Mouse (Mus musculus) fibroblast of lung, adult 2 months (primary cell): Measurements from ENCODE around the gene Pafah2.

ENCODE experiments used
- DNase-seq: peaks from one replicate; pipeline ENCODE4 v3.0.0-alpha.2; 2011; ENCODE audit warnings: low read depth

The Pafah2 gene

GRCm38 (mm10) chr4:134423949-134424348, 27.8 kb downstream of the Pafah2 start:
- no peak for DNase-seq

GRCm38 (mm10) chr4:134425088-134425487, 29.0 kb downstream of the Pafah2 start:
- no peak for DNase-seq

GRCm38 (mm10) chr4:134430381-134431004, 34.4 kb downstream of the Pafah2 start:
- no peak for DNase-seq

GRCm38 (mm10) chr4:134432686-134433360, 36.7 kb downstream of the Pafah2 start:
- DNase-seq: no peak

GRCm38 (mm10) chr4:134436185-134436584, 40.1 kb downstream of the Pafah2 start:
- DNase-seq: no peak

- DNase-seq: no peak
Observed at GRCm38 (mm10) chr4:134436659-134437058, 40.5 kb downstream of the Pafah2 start.

GRCm38 (mm10) chr4:134439119-134439518, 43.0 kb downstream of the Pafah2 start:
- no peak for DNase-seq

GRCm38 (mm10) chr4:134439919-134440318, 43.8 kb downstream of the Pafah2 start:
- no peak for DNase-seq

GRCm38 (mm10) chr4:134442216-134442615, 46.1 kb downstream of the Pafah2 start:
- no peak for DNase-seq

- DNase-seq: no peak
Observed at GRCm38 (mm10) chr4:134443589-134443988, 47.5 kb downstream of the Pafah2 start.

- no peak for DNase-seq
Observed at GRCm38 (mm10) chr4:134444949-134445348, 48.8 kb downstream of the Pafah2 start.

GRCm38 (mm10) chr4:134445489-134445888, 49.4 kb downstream of the Pafah2 start:
- no peak for DNase-seq

GRCm38 (mm10) chr4:134447966-134448365, 51.8 kb downstream of the Pafah2 start:
- DNase-seq: no peak

GRCm38 (mm10) chr4:134449595-134450391, 53.7 kb downstream of the Pafah2 start:
- no peak for DNase-seq

GRCm38 (mm10) chr4:134450392-134451195, 54.5 kb downstream of the Pafah2 start:
- no peak for DNase-seq

- DNase-seq: no peak
Observed at GRCm38 (mm10) chr4:134451484-134451883, 55.4 kb downstream of the Pafah2 start.

GRCm38 (mm10) chr4:134453619-134454400, 57.7 kb downstream of the Pafah2 start:
- no peak for DNase-seq

GRCm38 (mm10) chr4:134455310-134455709, 59.2 kb downstream of the Pafah2 start:
- DNase-seq: no peak

GRCm38 (mm10) chr4:134457130-134457825, 61.2 kb downstream of the Pafah2 start:
- no peak for DNase-seq

GRCm38 (mm10) chr4:134458856-134459255, 62.7 kb downstream of the Pafah2 start:
- no peak for DNase-seq

GRCm38 (mm10) chr4:134460277-134460676, 64.2 kb downstream of the Pafah2 start:
- DNase-seq: no peak
